Mouse (Mus musculus): ENCODE measurements around the gene Gadd45b. TPM values are rescaled to one million over a fixed set of nuclear protein-coding genes. Genes with fewer than 3 reads are reported as not detected.

The Gadd45b gene
- polyA plus RNA-seq, 1 experiment from 2014 or later, result 17.4 TPM

- H3K27me3 ChIP-seq (ENCODE audit: insufficient read depth, low read length), result 0 out of 2 replicates have a peak, but pooled peaks cover 5% of the 10 kb centered on the region
- DNase-seq (ENCODE audit: low spot score) (no peak), ATAC-seq (replicated peaks; ENCODE audit: low FRiP score, low read depth) (no peak)
- H3K4me3 ChIP-seq (replicated peaks; ENCODE audit: low read depth, low read length), result no peak overlapping the region
- H3K36me3 ChIP-seq (ENCODE audit: insufficient read depth, low read length), result no peaks in the 10 kb centered on the region
- no peaks in the 10 kb centered on the region for H3K9me3 ChIP-seq (replicated peaks; ENCODE audit: low read length)
- peaks cover 7% of the 10 kb centered on the region; the same call in 1 of the 2 replicates for H3K4me1 ChIP-seq (replicated peaks; ENCODE audit: insufficient read depth, low read length)
- H3K27ac ChIP-seq, result no peak overlapping the region
- TF ChIP-seq CTCF (IDR thresholded peaks at IDR 0.05; ENCODE audit: low read depth), result peak; percentile 18; the same call in 1 of the 2 replicates
- no peak overlapping the region for H3K4me2 ChIP-seq (ENCODE audit: low read length)
- H3K9ac ChIP-seq (ENCODE audit: low read depth, low read length), result no peak overlapping the region
- 44% methylated on average over 7 of the region's 7 CpGs for WGBS
These were observed 51.8 kb downstream of the Gadd45b start for GRCm38 (mm10) chr10:80981564-80982112.

Other genes starting within 250 kb of the Gadd45b start
- gene Mob3a, start 228.1 kb upstream of the Gadd45b start, polyA plus RNA-seq (2015; fragmentation: Nextera tagmentation; extraction: Ambion mirVana), result 22.3 and 26.7 TPM in 2 replicates
- gene Izumo4, start 227.9 kb upstream of the Gadd45b start, polyA plus RNA-seq (2015; fragmentation: Nextera tagmentation; extraction: Ambion mirVana), result 22.4 and 24.5 TPM in 2 replicates
- gene Ap3d1, start 187.8 kb upstream of the Gadd45b start, polyA plus RNA-seq (2015; fragmentation: Nextera tagmentation; extraction: Ambion mirVana), result 54.2 and 58.3 TPM in 2 replicates
- 9.7 and 9.9 TPM in 2 replicates for gene Dot1l, start 174.9 kb upstream of the Gadd45b start, polyA plus RNA-seq (2015; fragmentation: Nextera tagmentation; extraction: Ambion mirVana)
- 57.1 and 61.9 TPM in 2 replicates for gene Sf3a2, start 131.9 kb upstream of the Gadd45b start, polyA plus RNA-seq (2015; fragmentation: Nextera tagmentation; extraction: Ambion mirVana)
- 83.7 and 86.6 TPM in 2 replicates for gene Plekhj1, start 131.4 kb upstream of the Gadd45b start, polyA plus RNA-seq (2015; fragmentation: Nextera tagmentation; extraction: Ambion mirVana)
- gene Amh, start 124.8 kb upstream of the Gadd45b start, polyA plus RNA-seq (2015; fragmentation: Nextera tagmentation; extraction: Ambion mirVana), result 0.09 TPM in 1 of 2 replicates, not detected in the other
- 4.0 and 4.6 TPM in 2 replicates for gene Jsrp1, start 116.6 kb upstream of the Gadd45b start, polyA plus RNA-seq (2015; fragmentation: Nextera tagmentation; extraction: Ambion mirVana)
- 1,422 and 1,480 TPM in 2 replicates for gene Oaz1, start 103.4 kb upstream of the Gadd45b start, polyA plus RNA-seq (2015; fragmentation: Nextera tagmentation; extraction: Ambion mirVana)
- gene Lingo3, start 86.0 kb upstream of the Gadd45b start, polyA plus RNA-seq (2015; fragmentation: Nextera tagmentation; extraction: Ambion mirVana), result 0.61 and 0.89 TPM in 2 replicates
- 269 and 270 TPM in 2 replicates for gene Lsm7, start 74.9 kb upstream of the Gadd45b start, polyA plus RNA-seq (2015; fragmentation: Nextera tagmentation; extraction: Ambion mirVana)
- 34.3 and 36.1 TPM in 2 replicates for gene Sppl2b, start 74.8 kb upstream of the Gadd45b start, polyA plus RNA-seq (2015; fragmentation: Nextera tagmentation; extraction: Ambion mirVana)
- gene Tmprss9, start 58.2 kb upstream of the Gadd45b start, polyA plus RNA-seq (2015; fragmentation: Nextera tagmentation; extraction: Ambion mirVana), result 0.04 TPM in 1 of 2 replicates, not detected in the other
- 434 and 437 TPM in 2 replicates for gene Timm13, start 29.1 kb upstream of the Gadd45b start, polyA plus RNA-seq (2015; fragmentation: Nextera tagmentation; extraction: Ambion mirVana)
- 21.9 and 26.0 TPM in 2 replicates for gene Lmnb2, start 11.8 kb upstream of the Gadd45b start, polyA plus RNA-seq (2015; fragmentation: Nextera tagmentation; extraction: Ambion mirVana)
- 3.4 TPM in 2 replicates for gene Gng7, start 84.9 kb downstream of the Gadd45b start, polyA plus RNA-seq (2015; fragmentation: Nextera tagmentation; extraction: Ambion mirVana)
- gene Diras1, start 95.6 kb downstream of the Gadd45b start, polyA plus RNA-seq (2015; fragmentation: Nextera tagmentation; extraction: Ambion mirVana), result 0.11 TPM in 1 of 2 replicates, not detected in the other
- gene Slc39a3, start 107.4 kb downstream of the Gadd45b start, polyA plus RNA-seq (2015; fragmentation: Nextera tagmentation; extraction: Ambion mirVana), result 13.4 and 13.9 TPM in 2 replicates
- 161 and 168 TPM in 2 replicates for gene Sgta, start 130.1 kb downstream of the Gadd45b start, polyA plus RNA-seq (2015; fragmentation: Nextera tagmentation; extraction: Ambion mirVana)
- gene Thop1, start 140.0 kb downstream of the Gadd45b start, polyA plus RNA-seq (2015; fragmentation: Nextera tagmentation; extraction: Ambion mirVana), result 30.6 and 34.2 TPM in 2 replicates
- 0.29 and 0.36 TPM in 2 replicates for gene Creb3l3, start 168.8 kb downstream of the Gadd45b start, polyA plus RNA-seq (2015; fragmentation: Nextera tagmentation; extraction: Ambion mirVana)
- gene Map2k2, start 175.8 kb downstream of the Gadd45b start, polyA plus RNA-seq (2015; fragmentation: Nextera tagmentation; extraction: Ambion mirVana), result 162 and 166 TPM in 2 replicates
- 33.7 and 37.4 TPM in 2 replicates for gene Zbtb7a, start 205.1 kb downstream of the Gadd45b start, polyA plus RNA-seq (2015; fragmentation: Nextera tagmentation; extraction: Ambion mirVana)
- gene Pias4, start 237.8 kb downstream of the Gadd45b start, polyA plus RNA-seq (2015; fragmentation: Nextera tagmentation; extraction: Ambion mirVana), result 28.4 and 32.0 TPM in 2 replicates
- 560 and 590 TPM in 2 replicates for gene Eef2, start 246.6 kb downstream of the Gadd45b start, polyA plus RNA-seq (2015; fragmentation: Nextera tagmentation; extraction: Ambion mirVana)

Data from kidney, postnatal 0 days (tissue).